Mouse (Mus musculus): Measurements from ENCODE around the gene Ier5l. TPM values are rescaled to one million over a fixed set of nuclear protein-coding genes. Genes with fewer than 3 reads are reported as not detected.

The Ier5l gene
- total RNA-seq (2023): 0.27 TPM

DNA sequence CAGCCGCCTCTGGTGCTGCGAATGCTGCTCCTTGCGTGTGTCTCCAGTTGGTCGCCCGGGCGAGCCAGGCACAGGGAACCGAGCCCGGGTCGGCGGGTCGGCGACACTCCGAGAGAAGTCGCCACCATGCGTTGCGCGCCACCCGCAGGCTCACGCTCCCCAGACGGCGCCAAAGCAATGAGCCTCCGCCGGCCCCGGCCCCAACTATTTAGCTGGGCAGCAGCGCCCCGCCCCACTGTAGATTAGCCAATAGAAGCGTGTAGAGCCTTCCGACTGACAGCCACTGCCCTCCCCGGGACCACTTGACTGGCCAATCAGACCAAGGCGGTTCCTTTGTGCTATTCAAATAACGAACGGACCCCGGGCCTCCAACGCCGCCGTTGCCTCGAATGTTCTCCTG is at the start of gene Ier5l:
Gene Ier5l, minus strand, starts transcription at position 181 of the 400 bp plus-strand sequence.

Other genes starting within 250 kb of the Ier5l start
- gene Lrrc8a, start 236.5 kb downstream of the Ier5l start, total RNA-seq (2023): 68.0 TPM
- gene Gm28035, start 233.7 kb downstream of the Ier5l start, total RNA-seq (2023): 7.8 TPM
- 16.5 TPM for gene Phyhd1, start 208.0 kb downstream of the Ier5l start, total RNA-seq (2023)
- gene Gm28038, start 193.2 kb downstream of the Ier5l start, total RNA-seq (2023): not detected
- 11.0 TPM for gene Dolk, start 187.9 kb downstream of the Ier5l start, total RNA-seq (2023)
- 55.5 TPM for gene Nup188, start 187.8 kb downstream of the Ier5l start, total RNA-seq (2023)
- gene Sh3glb2, start 114.9 kb downstream of the Ier5l start, total RNA-seq (2023): 90.2 TPM
- gene Miga2, start 110.0 kb downstream of the Ier5l start, total RNA-seq (2023): 20.2 TPM
- gene Dolpp1, start 82.0 kb downstream of the Ier5l start, total RNA-seq (2023): 21.2 TPM
- gene Crat, start 58.4 kb downstream of the Ier5l start, total RNA-seq (2023): 8.7 TPM
- gene Ptpa, start 58.2 kb downstream of the Ier5l start, total RNA-seq (2023): 89.9 TPM
- 3.8 TPM for gene Cstad, start 120.8 kb upstream of the Ier5l start, total RNA-seq (2023)